Mouse (Mus musculus): ENCODE measurements around the gene Prpf8.
A peak's percentile ranks its signal among the peaks of the same experiment; 100 is the strongest.

- TF ChIP-seq CTCF (IDR thresholded peaks at IDR 0.05; ENCODE audit: extremely low read depth, insufficient read depth, insufficient read length, insufficient replicate concordance), result no peak
- TF ChIP-seq POLR2A (IDR thresholded peaks at IDR 0.05; ENCODE audit: low read depth, low read length), result peak; percentile 17; the same call in 1 of the 2 replicates
Measured at GRCm38 (mm10) chr11:75460103-75460843, 26.3 kb upstream of the Prpf8 start.
